Mouse (Mus musculus) spleen, postnatal 4 days (tissue): Measurements from ENCODE around the gene R3hdml.

Experiments
- DNase-seq, 2 experiments: peaks; one replicate each; pipeline ENCODE4 v3.0.0; 2022; ENCODE audit warnings: low spot score in 2 of 2

The R3hdml gene

DNA sequence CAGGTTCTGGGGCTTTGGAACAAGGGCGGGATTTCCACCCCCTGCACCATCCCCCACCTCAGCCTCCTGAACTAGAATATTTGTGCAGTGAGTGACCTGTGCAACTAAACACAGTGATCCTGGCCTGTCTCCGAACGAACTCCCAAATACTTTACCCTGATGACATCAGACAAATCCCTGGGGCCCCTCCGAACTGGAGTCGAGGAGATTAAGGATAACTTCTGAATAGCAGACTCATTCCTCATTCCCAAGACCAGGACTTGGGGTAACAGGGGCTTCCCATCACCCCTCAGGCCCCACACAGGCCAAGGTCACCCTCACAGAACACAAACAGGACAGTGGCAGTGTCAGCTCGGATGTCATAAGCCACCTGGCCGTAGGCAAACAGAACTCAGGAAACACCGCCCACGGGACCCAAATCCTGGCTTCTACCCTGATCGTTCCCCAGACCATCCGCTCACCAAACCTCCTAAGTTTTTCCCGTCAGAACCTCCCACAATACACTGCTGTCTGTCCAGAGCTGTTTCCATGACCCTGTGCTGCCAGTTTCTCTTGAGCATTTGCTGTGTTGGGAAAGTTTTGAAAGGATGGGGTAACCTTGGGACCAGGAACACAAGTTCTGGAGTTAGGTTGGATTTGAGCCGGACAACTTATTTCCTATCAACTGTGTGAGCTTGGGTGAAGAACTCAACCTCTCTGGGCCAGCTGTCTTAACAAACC is 47.4 kb downstream of the R3hdml start:
- DNase-seq = no peak

DNA sequence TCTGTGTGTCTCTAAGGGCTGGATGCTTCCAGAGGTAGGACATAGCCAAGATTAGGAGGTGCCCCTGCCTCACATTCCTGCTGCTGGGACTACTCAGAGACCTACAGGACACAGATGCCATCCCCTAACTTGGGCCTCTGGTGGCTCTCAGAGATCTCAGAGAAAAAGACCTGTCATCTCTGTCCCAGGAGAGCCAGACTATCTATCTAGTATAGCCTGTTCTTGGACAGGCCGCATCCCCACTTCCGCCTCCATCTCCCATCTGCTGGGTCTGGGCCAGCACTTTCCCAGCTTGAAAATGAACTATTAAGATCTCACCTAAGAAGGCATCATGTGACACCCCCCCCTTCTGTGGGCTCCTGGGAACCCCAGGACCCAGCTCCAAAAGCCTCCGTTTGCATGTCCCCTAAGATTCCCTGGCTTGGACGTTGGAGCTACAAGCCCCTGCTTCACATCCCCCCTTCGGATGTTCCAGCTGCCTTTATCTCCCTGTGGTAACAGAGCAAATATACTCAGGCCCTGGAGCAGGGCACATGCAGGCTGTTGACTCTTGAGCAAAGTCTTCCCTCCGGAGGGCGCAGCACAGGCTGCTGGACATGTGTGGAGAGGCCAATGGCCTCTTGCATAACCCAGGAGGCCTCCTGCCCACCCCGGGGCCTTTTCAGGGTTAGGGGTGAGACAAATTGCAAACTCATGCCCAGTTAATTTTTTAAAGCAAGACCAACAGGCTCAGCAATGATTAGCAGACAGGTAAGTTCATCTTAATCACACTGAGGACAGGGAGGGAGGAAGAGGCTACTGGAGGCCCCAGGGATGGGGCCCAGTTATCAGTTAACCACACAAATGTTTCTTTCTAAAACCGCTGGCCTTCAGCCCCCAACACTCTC is 48.4 kb downstream of the R3hdml start:
- DNase-seq = no peak

DNA sequence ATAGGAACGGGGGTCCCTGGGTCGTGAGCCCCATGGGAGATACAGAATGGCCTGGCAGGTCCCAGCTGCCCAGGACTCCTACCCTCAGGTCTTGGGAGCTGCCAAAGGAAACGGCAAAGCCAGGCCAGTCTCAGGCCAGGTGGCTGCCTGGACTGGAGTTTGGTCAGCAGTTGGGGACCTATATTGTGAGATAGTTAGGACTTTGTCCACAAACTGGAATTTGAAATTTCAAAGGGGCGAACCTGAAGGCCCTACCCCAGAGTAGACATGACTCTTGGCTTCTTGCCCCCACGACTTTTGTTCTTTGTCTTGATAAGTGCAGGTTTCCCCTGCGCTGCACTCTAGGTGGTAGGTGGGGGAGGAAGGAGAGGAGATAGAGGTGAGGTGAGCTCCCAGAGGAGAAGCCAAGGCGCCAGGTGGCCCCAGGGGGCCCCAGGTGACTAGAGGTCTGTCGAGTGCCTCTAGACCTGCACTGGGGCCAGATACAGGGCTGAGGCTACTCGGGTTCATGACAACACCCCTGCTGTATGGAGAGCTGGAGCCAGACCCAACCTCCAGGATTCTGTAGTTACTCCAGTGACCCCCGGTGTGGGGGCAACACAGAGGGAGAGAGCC is 49.6 kb downstream of the R3hdml start:
- DNase-seq = no peak

DNA sequence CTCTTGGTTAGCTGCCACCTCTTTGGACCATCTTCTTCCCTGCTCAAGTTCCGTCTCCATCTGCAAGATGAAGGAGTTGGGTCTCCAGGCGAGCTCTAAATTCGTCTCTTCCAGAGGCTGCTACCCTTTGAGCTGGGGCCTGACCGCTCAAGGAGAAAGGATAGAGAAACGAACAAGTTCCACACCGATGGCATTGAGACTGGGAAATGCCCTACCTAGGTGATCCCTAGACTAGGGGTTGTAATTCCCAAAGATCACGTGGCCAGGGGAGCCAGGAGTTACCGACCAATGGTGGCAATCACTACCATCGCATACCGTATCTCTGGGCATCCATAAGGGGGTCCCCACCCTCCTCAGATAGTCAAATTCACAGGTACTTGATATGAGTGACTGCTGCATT is 50.6 kb downstream of the R3hdml start:
- no peak for DNase-seq

DNA sequence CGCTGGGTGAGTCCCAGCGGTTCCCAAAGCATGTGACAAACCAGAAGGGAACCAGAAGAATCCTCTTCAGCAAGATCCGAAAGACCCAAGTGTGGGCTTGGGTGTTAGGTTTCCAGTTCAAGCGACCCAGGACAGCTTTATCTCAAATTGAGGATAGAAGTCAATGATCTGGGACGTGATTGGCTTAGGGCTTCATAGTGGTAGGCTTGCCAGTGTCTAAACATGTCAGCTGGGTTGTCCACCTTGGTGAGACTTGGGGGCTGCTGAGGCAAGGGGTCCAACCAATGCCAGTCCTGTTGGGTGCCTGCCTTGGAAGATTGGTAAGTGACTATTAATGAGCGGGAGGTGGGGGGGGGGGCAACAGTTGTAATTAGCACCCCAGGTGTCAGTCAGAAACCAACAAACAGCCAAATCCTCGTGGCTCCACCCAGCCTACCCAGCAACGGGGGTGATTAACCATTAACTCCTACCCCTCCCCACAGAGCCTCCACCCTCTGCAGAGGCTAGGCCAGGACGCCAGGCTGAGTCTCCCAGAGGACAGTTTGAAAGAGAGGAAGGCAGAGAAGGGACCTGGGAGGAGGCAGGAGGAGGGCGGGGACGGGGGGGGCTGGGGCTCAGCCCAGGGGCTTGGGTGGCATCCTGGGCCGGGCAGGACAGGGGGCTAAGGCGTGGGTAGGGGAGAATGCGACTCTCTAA is 54.7 kb downstream of the R3hdml start:
- DNase-seq = no peak

DNA sequence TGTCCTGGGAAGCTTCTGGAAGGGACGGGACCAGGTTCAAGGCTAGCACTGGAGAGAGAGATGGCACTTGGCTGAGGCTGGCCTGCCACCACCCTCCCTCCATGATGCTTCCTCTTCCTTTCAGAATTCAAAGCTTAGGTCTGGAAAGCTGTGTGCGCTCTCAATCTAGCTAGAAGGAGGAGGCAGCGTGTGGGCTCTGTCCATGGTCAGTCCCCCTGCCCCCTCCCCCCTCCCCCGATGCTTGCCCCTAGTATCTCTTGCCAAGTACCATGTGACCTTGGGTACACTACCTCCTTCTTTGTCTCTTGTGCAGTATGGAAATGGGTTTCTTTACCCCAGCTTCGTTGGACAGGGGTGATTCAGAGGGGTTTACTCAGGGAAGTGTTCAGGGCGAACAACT is 56.7 kb downstream of the R3hdml start:
- no peak for DNase-seq

DNA sequence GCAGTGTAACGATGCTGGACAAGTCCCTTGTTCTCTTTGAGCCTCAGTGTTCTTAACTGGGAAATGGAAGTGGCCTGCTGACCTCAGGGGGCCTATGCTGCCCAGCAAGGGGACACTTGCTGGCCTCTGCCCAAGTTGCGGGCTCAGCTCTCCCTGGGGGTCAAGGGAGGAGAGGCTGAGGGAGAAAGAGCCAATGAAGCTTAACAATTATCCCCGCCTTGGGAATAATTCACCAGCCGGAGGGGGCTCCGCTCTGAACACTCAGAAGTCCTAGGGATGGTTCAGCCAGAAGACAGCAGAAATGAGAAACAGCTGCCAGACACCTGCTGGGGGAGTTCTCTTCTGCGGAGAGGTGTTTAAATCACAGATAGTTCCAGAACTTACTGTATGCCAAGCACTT is 57.7 kb downstream of the R3hdml start:
- DNase-seq = no peak
